Mouse (Mus musculus) olfactory bulb, adult 2 months (tissue): ENCODE measurements around the gene Mxi1.

Source experiments
- CTCF ChIP-seq: fragments of 200-500 bp; IDR thresholded peaks from 2 replicates; pipeline ENCODE4 v1.5.1; 2012; ENCODE audit warnings: low read depth, mild to moderate bottlenecking, low read length, moderate library complexity; ENCODE audit not compliant: insufficient read depth
- POLR2A ChIP-seq: fragments of 200-500 bp; IDR thresholded peaks from 2 replicates; pipeline ENCODE4 v1.6.1; 2012; ENCODE audit warnings: mild to moderate bottlenecking, low read depth, low read length, moderate library complexity; ENCODE audit not compliant: insufficient read depth

DNA sequence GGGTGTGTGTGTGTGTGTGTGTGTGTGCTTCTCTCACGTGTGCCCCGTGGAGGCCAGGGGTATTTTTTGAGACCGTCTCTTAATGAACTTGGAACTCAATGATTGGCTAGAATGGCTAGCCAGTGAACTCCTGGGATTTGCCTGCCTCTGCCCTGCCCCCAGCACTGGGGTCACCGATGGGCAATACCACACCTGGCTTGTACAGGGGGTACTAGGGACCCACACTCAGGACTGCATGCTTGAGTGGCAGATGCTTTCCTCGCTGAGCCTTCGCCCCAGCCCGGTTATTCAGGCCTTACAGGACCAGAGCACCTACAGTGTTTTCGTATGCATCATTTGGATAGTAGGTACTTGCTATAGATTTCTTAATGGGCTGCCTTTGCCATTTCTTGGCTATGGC is 5.8 kb downstream of the Mxi1 start:
- no peak for TF ChIP-seq CTCF
- TF ChIP-seq POLR2A = no peak
